In genomic region chr6:88206566-88206965, GRCm38 (mm10) we compare ENCODE assay signal across 26 mouse cellular contexts. TPM values are rescaled to one million over a fixed set of nuclear protein-coding genes. Genes with fewer than 3 reads are reported as not detected.
DNase-seq lines count a peak whose midpoint lies in the region; ATAC-seq and TF ChIP-seq lines count a peak whose summit lies in the region.
"Had no signal": no experiment of that assay in that cellular context is flagged by ENCODE, and none has a peak within 500 bp of the region (broad histone marks: within the 10 kb centered on the region; RNA-seq: fewer than 3 reads in every experiment).

No protein-coding gene starts in this region.

- H3K4me2 ChIP-seq in heart, embryonic 12.5 days, result no peak overlapping the region
- no peak overlapping the region for H3K4me2 ChIP-seq in liver, embryonic 11.5 days
- no peak overlapping the region for H3K4me2 ChIP-seq in liver, postnatal 0 days (ENCODE audit: low read depth, low read length)
- H3K4me2 ChIP-seq: embryonic facial prominence, embryonic 15.5 days; forebrain, embryonic 15.5 days; heart, embryonic 15.5 days; hindbrain, embryonic 15.5 days had no signal

- no peak overlapping the region for H3K4me3 ChIP-seq in heart, adult 2 months
- no peak overlapping the region for H3K4me3 ChIP-seq in heart, embryonic 12.5 days
- H3K4me3 ChIP-seq in liver, embryonic 11.5 days (ENCODE audit: low read depth, low read length), result no peak overlapping the region
- H3K4me3 ChIP-seq in liver, postnatal 0 days (ENCODE audit: low read depth, low read length), result no peak overlapping the region
- H3K4me3 ChIP-seq in G1E (ENCODE audit: low read depth, low read length), result peak overlapping the region; percentile 63; the same call in 1 of the 2 replicates
- H3K4me3 ChIP-seq: embryonic facial prominence, embryonic 15.5 days; erythroblast, embryonic 14.5 days; forebrain, embryonic 15.5 days; heart, embryonic 10.5 days; heart, embryonic 15.5 days; hindbrain, embryonic 15.5 days had no signal

- H3K36me3 ChIP-seq in heart, adult 2 months (ENCODE audit: control insufficient read depth, insufficient read depth, low read length), result peaks cover 10% of the 10 kb centered on the region
- H3K36me3 ChIP-seq in heart, embryonic 12.5 days, result peaks cover 4% of the 10 kb centered on the region; the same call in 1 of the 2 replicates
- no peaks in the 10 kb centered on the region for H3K36me3 ChIP-seq in liver, embryonic 11.5 days (ENCODE audit: control insufficient read depth, insufficient read depth, low read length)
- H3K36me3 ChIP-seq in liver, postnatal 0 days (replicated peaks; ENCODE audit: insufficient read depth, low read length), result no peaks in the 10 kb centered on the region
- H3K36me3 ChIP-seq in G1E (replicated peaks), result peaks cover 54% of the 10 kb centered on the region
- H3K36me3 ChIP-seq: embryonic facial prominence, embryonic 15.5 days; forebrain, embryonic 15.5 days; heart, embryonic 15.5 days; hindbrain, embryonic 15.5 days had no signal

- intact Hi-C loops in heart, adult 2 months (cut with DNase I), result loop anchor here (2.0 kb wide), 1 partner anchor 20 kb away; no protein-coding TSS in a partner anchor

- H3K4me1 ChIP-seq in heart, adult 2 months (ENCODE audit: control insufficient read depth, insufficient read depth, low read length), result peaks cover 7% of the 10 kb centered on the region
- peaks cover 37% of the 10 kb centered on the region for H3K4me1 ChIP-seq in heart, embryonic 12.5 days (replicated peaks)
- H3K4me1 ChIP-seq in liver, embryonic 11.5 days (replicated peaks; ENCODE audit: control insufficient read depth, insufficient read depth, low read length), result peaks cover 31% of the 10 kb centered on the region
- peaks cover 7% of the 10 kb centered on the region for H3K4me1 ChIP-seq in liver, postnatal 0 days (ENCODE audit: insufficient read depth)
- peaks cover 62% of the 10 kb centered on the region for H3K4me1 ChIP-seq in G1E (ENCODE audit: insufficient read depth, low read depth, low read length)
- H3K4me1 ChIP-seq: forebrain, embryonic 15.5 days; hindbrain, embryonic 15.5 days had no signal

- H3K27ac ChIP-seq in heart, adult 2 months, result peak overlapping the region; percentile 85
- no peak overlapping the region for H3K27ac ChIP-seq in heart, embryonic 12.5 days (ENCODE audit: poor library complexity, severe bottlenecking)
- H3K27ac ChIP-seq in liver, embryonic 11.5 days (ENCODE audit: low read depth, low read length), result 0 out of 2 replicates have a peak overlapping the region, but pooled peaks have one; percentile 54
- no peak overlapping the region for H3K27ac ChIP-seq in liver, postnatal 0 days (ENCODE audit: low read depth)
- H3K27ac ChIP-seq: embryonic facial prominence, embryonic 15.5 days; forebrain, embryonic 15.5 days; heart, embryonic 15.5 days; hindbrain, embryonic 15.5 days had no signal

- H3K79me2 ChIP-seq in heart, adult 2 months (replicated peaks; ENCODE audit: control insufficient read depth, insufficient read depth, low read length), result no peaks in the 10 kb centered on the region

- ATAC-seq in heart, embryonic 12.5 days (ENCODE audit: insufficient number of reproducible peaks, low FRiP score), result no peak
- no peak for ATAC-seq in liver, embryonic 11.5 days (replicated peaks; ENCODE audit: low FRiP score)
- no peak for ATAC-seq in liver, postnatal 0 days
- ATAC-seq in G1E (ENCODE audit: extremely low read depth, insufficient number of reproducible peaks, low FRiP score, poor library complexity, severe bottlenecking), result no peak
- peak; percentile 26; the same call in 1 of the 2 replicates for ATAC-seq in megakaryocyte progenitor cell, adult 5-6 weeks (replicated peaks; ENCODE audit: poor library complexity)
- ATAC-seq: activated CD4-positive, CD25-positive, alpha-beta regulatory T cell, adult 4 months; forebrain, embryonic 15.5 days; intestine, embryonic 16.5 days; Patski had no signal

- no peak for DNase-seq in heart, adult 2 months
- DNase-seq in liver, embryonic 11.5 days (ENCODE audit: low spot score), result no peak
- DNase-seq in liver, postnatal 0 days, result no peak
- DNase-seq in G1E (ENCODE audit: low spot score), result peak; percentile 56
- DNase-seq in gastrocnemius, postnatal 25 days, result no peak
- DNase-seq: cerebellum, adult 18-20 months; cerebellum, adult 9-11 months; cerebellum, postnatal 36 days; gastrocnemius, postnatal 14 days had no signal

- TF ChIP-seq EP300 in heart, adult 2 months (IDR thresholded peaks at IDR 0.05; ENCODE audit: insufficient read depth, low read depth, low read length), result no peak
- no peak for TF ChIP-seq EP300 in liver, postnatal 0 days (IDR thresholded peaks at IDR 0.05; ENCODE audit: low read depth)

- 0 out of 2 replicates have a peak, but pooled peaks cover 2% of the 10 kb centered on the region for H3K27me3 ChIP-seq in heart, adult 2 months (ENCODE audit: control insufficient read depth, insufficient read depth, low read length)
- peaks cover 59% of the 10 kb centered on the region for H3K27me3 ChIP-seq in heart, embryonic 12.5 days (replicated peaks)
- H3K27me3 ChIP-seq in liver, embryonic 11.5 days (replicated peaks; ENCODE audit: control insufficient read depth, insufficient read depth, low read length), result peaks cover 45% of the 10 kb centered on the region
- peaks cover 40% of the 10 kb centered on the region for H3K27me3 ChIP-seq in liver, postnatal 0 days (ENCODE audit: insufficient read depth, low read length)
- no peaks in the 10 kb centered on the region for H3K27me3 ChIP-seq in G1E (ENCODE audit: insufficient read depth, low read length)
- H3K27me3 ChIP-seq: Patski had no signal

- TF ChIP-seq POLR2A in heart, adult 2 months (IDR thresholded peaks at IDR 0.05; ENCODE audit: insufficient read depth, low read depth, low read length), result no peak

- H3K9me3 ChIP-seq in heart, embryonic 12.5 days (replicated peaks), result no peaks in the 10 kb centered on the region
- H3K9me3 ChIP-seq in liver, embryonic 11.5 days (ENCODE audit: control insufficient read depth, low read length), result no peaks in the 10 kb centered on the region
- H3K9me3 ChIP-seq in liver, postnatal 0 days (ENCODE audit: low read length), result no peaks in the 10 kb centered on the region
- no peaks in the 10 kb centered on the region for H3K9me3 ChIP-seq in G1E (replicated peaks)
- H3K9me3 ChIP-seq: embryonic facial prominence, embryonic 15.5 days; forebrain, embryonic 15.5 days; heart, embryonic 10.5 days; heart, embryonic 15.5 days; hindbrain, embryonic 15.5 days had no signal

- 48% methylated on average over 7 of the region's 7 CpGs for WGBS in heart, adult 2 months
- 51% methylated on average over 7 of the region's 7 CpGs for WGBS in heart, embryonic 12.5 days
- WGBS in liver, embryonic 11.5 days, result 35% methylated on average over 7 of the region's 7 CpGs
- 24% methylated on average over 7 of the region's 7 CpGs for WGBS in liver, postnatal 0 days (ENCODE audit: insufficient replicate concordance)

- H3K9ac ChIP-seq in heart, adult 2 months (ENCODE audit: low read depth, low read length), result no peak overlapping the region
- no peak overlapping the region for H3K9ac ChIP-seq in heart, embryonic 12.5 days
- H3K9ac ChIP-seq in liver, embryonic 11.5 days (ENCODE audit: low read depth, low read length), result no peak overlapping the region
- no peak overlapping the region for H3K9ac ChIP-seq in liver, postnatal 0 days (replicated peaks)
- H3K9ac ChIP-seq: embryonic facial prominence, embryonic 15.5 days; forebrain, embryonic 15.5 days; heart, embryonic 15.5 days; hindbrain, embryonic 15.5 days had no signal

- TF ChIP-seq CTCF in heart, adult 2 months (IDR thresholded peaks at IDR 0.05), result no peak
- TF ChIP-seq CTCF in liver, postnatal 0 days (IDR thresholded peaks at IDR 0.05; ENCODE audit: low read depth), result no peak
- no peak for TF ChIP-seq CTCF in G1E (IDR thresholded peaks at IDR 0.05; ENCODE audit: low read depth, low read length)

RNA-seq across cellular contexts. Expression of gene Gata2, which starts 12.9 kb away (rescaled TPM):
- total RNA-seq in heart, adult 2 months (2021), result 10 to 100 TPM; 17.8 to 19.6 TPM
- 14.3 and 18.7 TPM in 2 replicates for polyA plus RNA-seq in heart, adult 2 months (2012; rRNA removed)
- polyA plus RNA-seq in heart, embryonic 12.5 days (2016; fragmentation: Nextera tagmentation; extraction: Ambion mirVana), result 20.8 and 21.3 TPM in 2 replicates
- polyA plus RNA-seq in liver, embryonic 11.5 days (2014; fragmentation: Nextera tagmentation; extraction: Ambion mirVana), result 13.3 and 15.9 TPM in 2 replicates
- 4.1 and 4.4 TPM in 2 replicates for polyA plus RNA-seq in liver, postnatal 0 days (2015; fragmentation: Nextera tagmentation; extraction: Ambion mirVana)
- total RNA-seq in G1E (2014; fragmentation: Nextera tagmentation) (264 and 265 TPM in 2 replicates), G1E (2017) (127 and 145 TPM in 2 replicates)
- 1,748 and 2,211 TPM in 2 replicates for polyA plus RNA-seq in G1E (2012)
- 11.2 and 19.8 TPM in 2 replicates for total RNA-seq in megakaryocyte progenitor cell, adult 5-6 weeks (2015)
- total RNA-seq in megakaryocyte progenitor cell, adult 5-6 weeks (2017), result 6.0 and 10.1 TPM in 2 replicates
- total RNA-seq in gastrocnemius, postnatal 25 days (2021), result 1 to 10 TPM; 4.4 to 6.3 TPM
- polyA plus RNA-seq: activated CD4-positive, CD25-positive, alpha-beta regulatory T cell, adult 4 months had no signal

RNA-seq across cellular contexts. Expression of gene Dnajb8, which starts 15.5 kb away (rescaled TPM):
- total RNA-seq in heart, adult 2 months (2021), result not detected
- polyA plus RNA-seq in heart, adult 2 months (2012; rRNA removed), result 0.29 TPM in 1 of 2 replicates, not detected in the other
- polyA plus RNA-seq in heart, embryonic 12.5 days (2016; fragmentation: Nextera tagmentation; extraction: Ambion mirVana), result not detected in 2 replicates
- polyA plus RNA-seq in liver, embryonic 11.5 days (2014; fragmentation: Nextera tagmentation; extraction: Ambion mirVana), result not detected in 2 replicates
- polyA plus RNA-seq in liver, postnatal 0 days (2015; fragmentation: Nextera tagmentation; extraction: Ambion mirVana), result not detected in 2 replicates
- not detected in 2 replicates for total RNA-seq in G1E (2014; fragmentation: Nextera tagmentation)
- total RNA-seq in G1E (2017), result 0.11 TPM in 1 of 2 replicates, not detected in the other
- not detected in 2 replicates for polyA plus RNA-seq in G1E (2012)
- total RNA-seq in megakaryocyte progenitor cell, adult 5-6 weeks (2015), result not detected in 2 replicates
- total RNA-seq in megakaryocyte progenitor cell, adult 5-6 weeks (2017), result not detected in 2 replicates
- total RNA-seq in gastrocnemius, postnatal 25 days (2021), result not detected
- total RNA-seq: adrenal gland, adult 18-20 months; adrenal gland, postnatal 25 days; gastrocnemius, postnatal 14 days; heart, postnatal 14 days; hematopoietic stem cell, adult 5-6 weeks; MEL had no signal
- polyA plus RNA-seq: activated CD4-positive, CD25-positive, alpha-beta regulatory T cell, adult 4 months; embryonic facial prominence, embryonic 15.5 days; erythroblast, embryonic 14.5 days; forebrain, embryonic 11.5 days; forebrain, embryonic 15.5 days; heart, embryonic 10.5 days; heart, embryonic 15.5 days; hindbrain, embryonic 15.5 days; intestine, embryonic 16.5 days; Patski had no signal

Comparison
In these comparisons a context has a peak if more than half of its experiments do, and no peak if none do; other contexts are left out.
1. H3K27ac ChIP-seq: peak in heart, adult 2 months (single experiment) and liver, embryonic 11.5 days (single experiment); none in heart, embryonic 12.5 days (single experiment) and liver, postnatal 0 days (single experiment).
2. RNA of gene Gata2, which starts 12.9 kb away (polyA plus RNA-seq): 1,748 to 2,211 TPM in G1E; 20.8 to 21.3 TPM in heart, embryonic 12.5 days, 14.3 to 18.7 TPM in heart, adult 2 months, 13.3 to 15.9 TPM in liver, embryonic 11.5 days and 4.1 to 4.4 TPM in liver, postnatal 0 days; every median in the first group is over 10 times any median in the second.